Mouse (Mus musculus): Measurements from ENCODE around the gene Ntrk3. TPM values are rescaled to one million over a fixed set of nuclear protein-coding genes. Genes with fewer than 3 reads are reported as not detected.

The Ntrk3 gene
- polyA plus RNA-seq, 1 experiment from 2014 or later: 2.2 TPM

- ATAC-seq (replicated peaks; ENCODE audit: insufficient number of reproducible peaks, low FRiP score, low TSS enrichment, low read depth) (no peak), DNase-seq (ENCODE audit: low spot score) (no peak)
- no peaks in the 10 kb centered on the region for H3K9me3 ChIP-seq (replicated peaks; ENCODE audit: control insufficient read depth, low read length)
- WGBS: 89% methylated on average over 8 of the region's 8 CpGs
- no peak overlapping the region for H3K27ac ChIP-seq (replicated peaks; ENCODE audit: low read depth, low read length)
- no peak overlapping the region for H3K4me2 ChIP-seq (ENCODE audit: low read depth, low read length)
- no peaks in the 10 kb centered on the region for H3K4me1 ChIP-seq (ENCODE audit: control insufficient read depth, insufficient read depth, low read length)
- H3K9ac ChIP-seq (replicated peaks; ENCODE audit: low read length): no peak overlapping the region
- H3K4me3 ChIP-seq (ENCODE audit: low read depth, low read length): no peak overlapping the region
- H3K27me3 ChIP-seq (ENCODE audit: control insufficient read depth, insufficient read depth, low read length): no peaks in the 10 kb centered on the region
- no peaks in the 10 kb centered on the region for H3K36me3 ChIP-seq (replicated peaks; ENCODE audit: control insufficient read depth, insufficient read depth, low read depth, low read length)
These were observed 188.4 kb downstream of the Ntrk3 start for GRCm38 (mm10) chr7:78549461-78549860.

GRCm38 (mm10) chr7:78548721-78549120 is 189.1 kb downstream of the Ntrk3 start:
- 89% methylated on average over 5 of the region's 5 CpGs for WGBS
- H3K9ac ChIP-seq (replicated peaks; ENCODE audit: low read length): no peak overlapping the region
- no peak overlapping the region for H3K4me3 ChIP-seq (ENCODE audit: low read depth, low read length)
- no peak overlapping the region for H3K27ac ChIP-seq (replicated peaks; ENCODE audit: low read depth, low read length)
- no peaks in the 10 kb centered on the region for H3K9me3 ChIP-seq (replicated peaks; ENCODE audit: control insufficient read depth, low read length)
- no peaks in the 10 kb centered on the region for H3K36me3 ChIP-seq (replicated peaks; ENCODE audit: control insufficient read depth, insufficient read depth, low read depth, low read length)
- no peak for ATAC-seq (replicated peaks; ENCODE audit: insufficient number of reproducible peaks, low FRiP score, low TSS enrichment, low read depth)
- H3K4me2 ChIP-seq (ENCODE audit: low read depth, low read length): no peak overlapping the region
- H3K27me3 ChIP-seq (ENCODE audit: control insufficient read depth, insufficient read depth, low read length): no peaks in the 10 kb centered on the region
- DNase-seq (ENCODE audit: low spot score): no peak
- H3K4me1 ChIP-seq (ENCODE audit: control insufficient read depth, insufficient read depth, low read length): no peaks in the 10 kb centered on the region

GRCm38 (mm10) chr7:78546551-78546950 is 191.3 kb downstream of the Ntrk3 start:
- no peak overlapping the region for H3K4me3 ChIP-seq (ENCODE audit: low read depth, low read length)
- H3K9ac ChIP-seq (replicated peaks; ENCODE audit: low read length): no peak overlapping the region
- 0 out of 2 replicates have a peak, but pooled peaks have one; percentile 55 for ATAC-seq (replicated peaks; ENCODE audit: insufficient number of reproducible peaks, low FRiP score, low TSS enrichment, low read depth)
- no peaks in the 10 kb centered on the region for H3K27me3 ChIP-seq (ENCODE audit: control insufficient read depth, insufficient read depth, low read length)
- H3K27ac ChIP-seq (replicated peaks; ENCODE audit: low read depth, low read length): no peak overlapping the region
- H3K4me2 ChIP-seq (ENCODE audit: low read depth, low read length): no peak overlapping the region
- WGBS: 73% methylated on average over 10 of the region's 10 CpGs
- H3K4me1 ChIP-seq (ENCODE audit: control insufficient read depth, insufficient read depth, low read length): no peaks in the 10 kb centered on the region
- no peaks in the 10 kb centered on the region for H3K9me3 ChIP-seq (replicated peaks; ENCODE audit: control insufficient read depth, low read length)
- H3K36me3 ChIP-seq (replicated peaks; ENCODE audit: control insufficient read depth, insufficient read depth, low read depth, low read length): no peaks in the 10 kb centered on the region
- DNase-seq (ENCODE audit: low spot score): no peak

GRCm38 (mm10) chr7:78542468-78542867 is 195.3 kb downstream of the Ntrk3 start:
- no peak overlapping the region for H3K27ac ChIP-seq (replicated peaks; ENCODE audit: low read depth, low read length)
- no peaks in the 10 kb centered on the region for H3K36me3 ChIP-seq (replicated peaks; ENCODE audit: control insufficient read depth, insufficient read depth, low read depth, low read length)
- no peaks in the 10 kb centered on the region for H3K4me1 ChIP-seq (ENCODE audit: control insufficient read depth, insufficient read depth, low read length)
- WGBS: 77% methylated on average over 4 of the region's 4 CpGs
- no peaks in the 10 kb centered on the region for H3K27me3 ChIP-seq (ENCODE audit: control insufficient read depth, insufficient read depth, low read length)
- DNase-seq (ENCODE audit: low spot score) (no peak), ATAC-seq (replicated peaks; ENCODE audit: insufficient number of reproducible peaks, low FRiP score, low TSS enrichment, low read depth) (no peak)
- no peaks in the 10 kb centered on the region for H3K9me3 ChIP-seq (replicated peaks; ENCODE audit: control insufficient read depth, low read length)
- H3K4me2 ChIP-seq (ENCODE audit: low read depth, low read length): no peak overlapping the region
- no peak overlapping the region for H3K4me3 ChIP-seq (ENCODE audit: low read depth, low read length)
- H3K9ac ChIP-seq (replicated peaks; ENCODE audit: low read length): no peak overlapping the region

GRCm38 (mm10) chr7:78530286-78530685 is 207.5 kb downstream of the Ntrk3 start:
- no peak overlapping the region for H3K4me3 ChIP-seq (ENCODE audit: low read depth, low read length)
- H3K27me3 ChIP-seq (ENCODE audit: control insufficient read depth, insufficient read depth, low read length): no peaks in the 10 kb centered on the region
- WGBS: 50% methylated on average over 6 of the region's 6 CpGs
- no peaks in the 10 kb centered on the region for H3K4me1 ChIP-seq (ENCODE audit: control insufficient read depth, insufficient read depth, low read length)
- H3K36me3 ChIP-seq (replicated peaks; ENCODE audit: control insufficient read depth, insufficient read depth, low read depth, low read length): no peaks in the 10 kb centered on the region
- no peak overlapping the region for H3K9ac ChIP-seq (replicated peaks; ENCODE audit: low read length)
- no peak overlapping the region for H3K27ac ChIP-seq (replicated peaks; ENCODE audit: low read depth, low read length)
- no peak overlapping the region for H3K4me2 ChIP-seq (ENCODE audit: low read depth, low read length)
- DNase-seq (ENCODE audit: low spot score) (peak; percentile 39), ATAC-seq (replicated peaks; ENCODE audit: insufficient number of reproducible peaks, low FRiP score, low TSS enrichment, low read depth) (no peak)
- H3K9me3 ChIP-seq (replicated peaks; ENCODE audit: control insufficient read depth, low read length): no peaks in the 10 kb centered on the region

DNA sequence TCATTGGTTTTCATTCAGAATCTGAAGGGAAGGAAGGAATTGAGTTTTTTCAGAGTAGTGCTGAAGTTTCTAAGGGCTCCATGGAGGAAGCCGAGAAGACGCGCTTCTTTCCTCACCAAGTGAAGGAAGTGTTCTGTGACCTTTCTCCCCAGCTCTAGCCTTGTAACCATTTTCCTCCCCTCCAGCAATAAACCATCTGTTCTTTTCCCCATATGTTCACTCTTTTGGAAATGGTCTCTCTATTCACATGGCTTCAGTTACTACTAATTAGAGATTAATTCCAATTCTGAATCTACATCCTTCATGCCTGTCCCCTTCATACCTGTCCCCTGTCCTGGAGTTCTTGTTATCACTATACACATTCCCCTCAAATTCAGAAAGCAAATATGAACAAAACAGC is 209.8 kb downstream of the Ntrk3 start:
- 65% methylated on average over 3 of the region's 3 CpGs for WGBS
- H3K36me3 ChIP-seq (replicated peaks; ENCODE audit: control insufficient read depth, insufficient read depth, low read depth, low read length): no peaks in the 10 kb centered on the region
- no peak overlapping the region for H3K27ac ChIP-seq (replicated peaks; ENCODE audit: low read depth, low read length)
- ATAC-seq (replicated peaks; ENCODE audit: insufficient number of reproducible peaks, low FRiP score, low TSS enrichment, low read depth) (no peak), DNase-seq (ENCODE audit: low spot score) (no peak)
- H3K4me2 ChIP-seq (ENCODE audit: low read depth, low read length): no peak overlapping the region
- H3K9me3 ChIP-seq (replicated peaks; ENCODE audit: control insufficient read depth, low read length): no peaks in the 10 kb centered on the region
- no peak overlapping the region for H3K4me3 ChIP-seq (ENCODE audit: low read depth, low read length)
- no peak overlapping the region for H3K9ac ChIP-seq (replicated peaks; ENCODE audit: low read length)
- H3K4me1 ChIP-seq (ENCODE audit: control insufficient read depth, insufficient read depth, low read length): no peaks in the 10 kb centered on the region
- H3K27me3 ChIP-seq (ENCODE audit: control insufficient read depth, insufficient read depth, low read length): no peaks in the 10 kb centered on the region

GRCm38 (mm10) chr7:78527564-78527963 is 210.2 kb downstream of the Ntrk3 start:
- Histone ChIP-seq H3K4me1 (ENCODE audit: control insufficient read depth, insufficient read depth, low read length) (no peaks in the 10 kb centered on the region), H3K27me3 (ENCODE audit: control insufficient read depth, insufficient read depth, low read length) (no peaks in the 10 kb centered on the region), H3K9ac (replicated peaks; ENCODE audit: low read length) (no peak overlapping the region), H3K9me3 (replicated peaks; ENCODE audit: control insufficient read depth, low read length) (no peaks in the 10 kb centered on the region), H3K4me2 (ENCODE audit: low read depth, low read length) (no peak overlapping the region), H3K27ac (replicated peaks; ENCODE audit: low read depth, low read length) (no peak overlapping the region), H3K4me3 (ENCODE audit: low read depth, low read length) (no peak overlapping the region), H3K36me3 (replicated peaks; ENCODE audit: control insufficient read depth, insufficient read depth, low read depth, low read length) (no peaks in the 10 kb centered on the region)
- 48% methylated on average over 4 of the region's 4 CpGs for whole genome bisulfite sequencing
- ATAC-seq (replicated peaks; ENCODE audit: insufficient number of reproducible peaks, low FRiP score, low TSS enrichment, low read depth) (no peak), DNase-seq (ENCODE audit: low spot score) (no peak)

- 89% methylated on average over 9 of the region's 9 CpGs for WGBS
- ATAC-seq (replicated peaks; ENCODE audit: insufficient number of reproducible peaks, low FRiP score, low TSS enrichment, low read depth) (no peak), DNase-seq (ENCODE audit: low spot score) (no peak)
- H3K4me2 ChIP-seq (ENCODE audit: low read depth, low read length): no peak overlapping the region
- H3K36me3 ChIP-seq (replicated peaks; ENCODE audit: control insufficient read depth, insufficient read depth, low read depth, low read length): no peaks in the 10 kb centered on the region
- H3K27ac ChIP-seq (replicated peaks; ENCODE audit: low read depth, low read length): no peak overlapping the region
- H3K4me3 ChIP-seq (ENCODE audit: low read depth, low read length): no peak overlapping the region
- H3K9me3 ChIP-seq (replicated peaks; ENCODE audit: control insufficient read depth, low read length): no peaks in the 10 kb centered on the region
- no peaks in the 10 kb centered on the region for H3K4me1 ChIP-seq (ENCODE audit: control insufficient read depth, insufficient read depth, low read length)
- no peak overlapping the region for H3K9ac ChIP-seq (replicated peaks; ENCODE audit: low read length)
- no peaks in the 10 kb centered on the region for H3K27me3 ChIP-seq (ENCODE audit: control insufficient read depth, insufficient read depth, low read length)
These were observed 217.4 kb downstream of the Ntrk3 start for GRCm38 (mm10) chr7:78520243-78520927.

Measured in embryonic facial prominence, embryonic 11.5 days (tissue).